Mouse (Mus musculus) heart, embryonic 16.5 days (tissue): Measurements from ENCODE around the gene Ptprr. TPM values are rescaled to one million over a fixed set of nuclear protein-coding genes. Genes with fewer than 3 reads are reported as not detected.
A peak's percentile ranks its signal among the peaks of the same experiment; 100 is the strongest.

ENCODE experiments used
- ATAC-seq: fragments of 200-750 bp; cut with Nextera tagmentation; replicated peaks from 2 replicates; pipeline ENCODE4 v1.8.0; 2017; ENCODE audit warnings: moderate number of reproducible peaks; ENCODE audit not compliant: insufficient read depth, low FRiP score; ENCODE audit errors: extremely low read depth
- H3K27ac ChIP-seq: fragments of 300-500 bp; sonication (generic); 2 replicates; pipeline ENCODE4 v1.5.1; 2014; ENCODE audit warnings: mild to moderate bottlenecking, low read length, control low read depth, moderate library complexity
- H3K27me3 ChIP-seq: fragments of 300-500 bp; sonication (generic); 2 replicates; pipeline ENCODE4 v1.6.1; 2014; ENCODE audit warnings: low read length, mixed read lengths; ENCODE audit not compliant: control insufficient read depth, insufficient read depth
- H3K36me3 ChIP-seq: fragments of 300-500 bp; sonication (generic); 2 replicates; pipeline ENCODE4 v1.6.1; 2014; ENCODE audit not compliant: control insufficient read depth, insufficient read depth
- H3K4me1 ChIP-seq: fragments of 300-500 bp; sonication (generic); 2 replicates; pipeline ENCODE4 v1.6.1; 2014; ENCODE audit warnings: low read length, mixed read lengths; ENCODE audit not compliant: control insufficient read depth, insufficient read depth
- H3K4me2 ChIP-seq: fragments of 300-500 bp; sonication (generic); 2 replicates; pipeline ENCODE4 v1.6.1; 2014; ENCODE audit warnings: low read depth, mild to moderate bottlenecking, control low read depth, low read length
- H3K4me3 ChIP-seq: fragments of 300-500 bp; sonication (generic); 2 replicates; pipeline ENCODE4 v1.5.1; 2014; ENCODE audit warnings: mild to moderate bottlenecking, control low read depth, low read length
- H3K9ac ChIP-seq: fragments of 300-500 bp; sonication (generic); 2 replicates; pipeline ENCODE4 v1.6.1; 2014; ENCODE audit warnings: low read length, control low read depth
- H3K9me3 ChIP-seq: fragments of 300-500 bp; sonication (generic); replicated peaks from 2 replicates; pipeline ENCODE4 v1.6.1; 2016; ENCODE audit warnings: low read length; ENCODE audit not compliant: control insufficient read depth
- WGBS: fragments of 180-500 bp; shearing (Covaris S2); extraction: QIAGEN DNeasy Blood & Tissue Kit; methylation state at CpG from one replicate; pipeline ENCODE4 v1.1.7; 2014; 5-methylcytosine and 5-hydroxymethylcytosine counted together
- polyA plus RNA-seq: library from polyadenylated mRNA; unstranded; fragments of >200 nt; fragmentation: Nextera tagmentation; extraction: Ambion mirVana; gene quantifications from 2 replicates; pipeline ENCODE4 v1.2.1, GENCODE M21; 2015

Ptprr gene
- polyA plus RNA-seq, 1 experiment from 2014 or later = 0.35 TPM

DNA sequence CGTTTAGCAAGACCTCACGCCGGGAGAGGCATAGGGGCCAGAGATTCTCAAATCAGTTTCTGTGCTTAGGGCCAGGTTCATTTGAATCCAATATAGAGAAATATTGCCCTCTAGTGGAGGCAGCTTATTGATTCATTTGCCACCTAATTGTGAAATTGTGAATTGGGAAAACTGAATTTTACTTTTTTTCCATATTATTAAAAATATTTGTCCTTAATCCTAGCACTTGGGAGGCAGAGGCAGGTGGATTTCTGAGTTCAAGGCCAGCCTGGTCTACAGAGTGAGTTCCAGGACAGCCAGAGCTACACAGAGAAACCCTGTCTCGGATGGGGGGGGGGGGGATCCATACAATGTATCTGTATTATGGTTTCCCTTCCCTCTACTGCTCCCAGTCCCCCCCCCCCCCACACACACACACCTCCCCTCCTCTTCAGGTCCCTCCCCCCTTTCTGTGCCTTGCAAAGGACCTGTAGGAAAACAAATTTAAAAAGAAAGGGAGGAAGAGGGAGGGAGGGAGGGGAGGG lies 179.5 kb downstream of the Ptprr start:
- WGBS = 0% methylated on average over 3 of the region's 4 CpGs
- H3K27me3 ChIP-seq = no peaks in the 10 kb centered on the region
- 0 out of 2 replicates have a peak, but pooled peaks have one; percentile 26 for ATAC-seq
- peaks cover 12% of the 10 kb centered on the region for H3K4me1 ChIP-seq
- no peak overlapping the region for H3K9ac ChIP-seq
- H3K4me2 ChIP-seq = peak overlapping the region; percentile 56
- H3K4me3 ChIP-seq = peak overlapping the region; percentile 23
- no peaks in the 10 kb centered on the region for H3K36me3 ChIP-seq
- H3K9me3 ChIP-seq = no peaks in the 10 kb centered on the region
- H3K27ac ChIP-seq = no peak overlapping the region

DNA sequence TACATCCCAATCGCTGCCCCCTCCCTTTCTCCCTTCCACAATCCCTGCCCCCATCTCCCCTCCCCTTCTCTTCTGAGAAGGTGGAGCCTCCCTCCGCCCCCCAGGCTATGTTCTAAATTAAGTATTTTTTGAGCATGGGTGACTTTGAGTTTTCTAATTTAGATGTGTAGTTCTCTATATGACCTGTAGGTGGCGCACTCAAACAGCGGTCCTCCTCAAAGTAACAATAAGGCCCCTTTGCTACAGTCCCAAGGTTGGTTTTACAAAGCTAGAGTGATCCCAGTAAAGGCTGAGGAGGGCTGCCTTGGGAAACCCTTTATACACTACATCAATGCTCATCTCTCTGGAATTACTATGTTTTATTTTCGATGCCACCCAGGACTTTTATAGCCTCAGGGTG lies 181.0 kb downstream of the Ptprr start:
- H3K4me3 ChIP-seq = no peak overlapping the region
- H3K36me3 ChIP-seq = no peaks in the 10 kb centered on the region
- H3K27ac ChIP-seq = no peak overlapping the region
- no peaks in the 10 kb centered on the region for H3K9me3 ChIP-seq
- ATAC-seq = no peak
- H3K4me2 ChIP-seq = no peak overlapping the region
- WGBS = 21% methylated on average over 5 of the region's 5 CpGs
- H3K9ac ChIP-seq = no peak overlapping the region
- no peaks in the 10 kb centered on the region for H3K27me3 ChIP-seq
- H3K4me1 ChIP-seq = peaks cover 12% of the 10 kb centered on the region

GRCm38 (mm10) chr10:116201542-116201941 lies 183.5 kb downstream of the Ptprr start:
- H3K4me3 ChIP-seq = no peak overlapping the region
- H3K4me2 ChIP-seq = no peak overlapping the region
- peaks cover 6% of the 10 kb centered on the region for H3K4me1 ChIP-seq
- ATAC-seq = no peak
- no peak overlapping the region for H3K9ac ChIP-seq
- H3K27me3 ChIP-seq = no peaks in the 10 kb centered on the region
- 74% methylated on average over 8 of the region's 8 CpGs for WGBS
- no peaks in the 10 kb centered on the region for H3K36me3 ChIP-seq
- no peak overlapping the region for H3K27ac ChIP-seq
- no peaks in the 10 kb centered on the region for H3K9me3 ChIP-seq

DNA sequence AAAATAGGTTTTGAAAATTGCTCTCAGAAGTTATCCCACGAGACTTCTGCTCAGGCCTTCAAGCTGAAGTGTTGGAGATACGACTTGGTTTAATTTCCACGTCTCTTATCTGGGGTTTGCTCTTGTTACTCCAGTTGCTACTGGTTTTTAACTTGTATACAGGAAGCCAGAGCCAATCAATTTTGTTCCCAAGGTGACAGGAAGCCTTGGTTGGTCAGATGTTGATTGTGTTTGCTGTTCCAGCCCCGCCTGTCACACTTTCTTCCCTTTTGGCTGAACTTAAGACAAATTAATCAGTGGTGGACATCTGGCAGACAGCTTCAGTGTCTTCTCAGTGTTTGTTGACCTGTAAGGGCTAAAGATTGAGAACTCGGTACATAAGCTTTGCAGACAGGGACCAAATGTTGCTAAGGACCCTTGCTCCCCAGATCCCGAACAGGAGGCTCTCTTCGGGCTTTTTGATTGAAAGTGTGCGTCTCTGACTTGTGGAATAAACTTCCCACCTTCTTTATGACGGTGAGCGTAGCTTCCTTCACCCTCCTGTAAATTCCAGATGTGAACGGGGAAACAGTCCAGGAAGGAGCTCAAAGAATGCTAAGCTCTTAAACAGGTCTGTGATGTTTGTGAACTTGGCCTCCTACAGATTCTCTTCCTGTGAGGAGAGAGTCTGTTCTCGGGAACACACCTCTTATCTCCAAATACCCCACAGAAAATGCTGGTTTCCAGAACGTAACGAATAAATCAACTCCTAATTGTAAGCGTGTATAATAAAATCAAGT lies 187.8 kb downstream of the Ptprr start:
- H3K36me3 ChIP-seq = no peaks in the 10 kb centered on the region
- H3K4me1 ChIP-seq = peaks cover 4% of the 10 kb centered on the region; the same call in 1 of the 2 replicates
- 37% methylated on average over 15 of the region's 15 CpGs for WGBS
- H3K4me2 ChIP-seq = no peak overlapping the region
- H3K9ac ChIP-seq = no peak overlapping the region
- H3K27me3 ChIP-seq = no peaks in the 10 kb centered on the region
- no peak for ATAC-seq
- no peaks in the 10 kb centered on the region for H3K9me3 ChIP-seq
- H3K4me3 ChIP-seq = no peak overlapping the region
- H3K27ac ChIP-seq = peak overlapping the region; percentile 53

GRCm38 (mm10) chr10:116206449-116206848 lies 188.4 kb downstream of the Ptprr start:
- Histone ChIP-seq H3K27me3 (no peaks in the 10 kb centered on the region), H3K4me3 (no peak overlapping the region), H3K9me3 (no peaks in the 10 kb centered on the region), H3K9ac (no peak overlapping the region), H3K4me1 (peaks cover 4% of the 10 kb centered on the region; the same call in 1 of the 2 replicates), H3K36me3 (no peaks in the 10 kb centered on the region), H3K4me2 (no peak overlapping the region), H3K27ac (peak overlapping the region; percentile 53; the same call in 1 of the 2 replicates)
- no peak for ATAC-seq
- WGBS = 61% methylated on average over 11 of the region's 11 CpGs

DNA sequence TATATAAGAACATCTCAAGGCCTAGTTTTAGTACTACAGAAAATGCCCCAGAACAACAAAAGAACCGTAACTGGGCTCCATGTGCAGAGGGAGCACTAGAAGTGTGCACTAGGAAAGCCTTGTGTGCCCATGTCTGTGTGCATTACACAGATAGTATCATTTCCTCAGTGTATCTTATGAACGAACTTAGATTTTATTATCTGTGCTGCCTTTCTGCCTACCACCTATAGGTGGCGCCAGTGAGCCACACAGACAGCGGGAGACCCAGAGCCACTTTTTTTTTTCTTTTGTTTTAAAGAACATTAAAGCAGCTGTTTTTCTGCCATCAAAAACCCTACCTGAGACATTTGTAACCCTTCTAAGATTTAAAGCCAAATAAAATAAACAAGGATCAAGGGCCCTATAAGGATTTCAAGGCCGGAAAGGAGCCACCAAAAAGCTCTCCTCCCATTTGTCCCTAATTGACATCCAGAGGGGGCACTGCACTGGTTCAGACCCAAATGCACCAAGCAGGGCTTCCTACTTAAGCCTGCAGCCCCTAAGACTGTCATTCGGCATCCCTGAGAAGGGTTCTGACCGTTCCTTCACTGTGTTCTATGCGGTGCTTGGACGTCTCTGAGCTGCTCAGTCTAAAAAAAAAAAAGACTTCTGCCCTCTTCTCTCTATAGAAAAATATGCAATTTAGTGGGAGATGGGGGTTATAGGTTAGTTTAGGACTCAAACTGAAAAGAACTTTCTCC lies 190.1 kb downstream of the Ptprr start:
- ATAC-seq = no peak
- peak overlapping the region; percentile 31 for H3K9ac ChIP-seq
- no peaks in the 10 kb centered on the region for H3K27me3 ChIP-seq
- peak overlapping the region; percentile 60 for H3K27ac ChIP-seq
- H3K9me3 ChIP-seq = no peaks in the 10 kb centered on the region
- H3K4me1 ChIP-seq = peaks cover 4% of the 10 kb centered on the region; the same call in 1 of the 2 replicates
- WGBS = 11% methylated on average over 9 of the region's 9 CpGs
- peak overlapping the region; percentile 38 for H3K4me2 ChIP-seq
- H3K36me3 ChIP-seq = no peaks in the 10 kb centered on the region
- H3K4me3 ChIP-seq = 0 out of 2 replicates have a peak overlapping the region, but pooled peaks have one; percentile 14

DNA sequence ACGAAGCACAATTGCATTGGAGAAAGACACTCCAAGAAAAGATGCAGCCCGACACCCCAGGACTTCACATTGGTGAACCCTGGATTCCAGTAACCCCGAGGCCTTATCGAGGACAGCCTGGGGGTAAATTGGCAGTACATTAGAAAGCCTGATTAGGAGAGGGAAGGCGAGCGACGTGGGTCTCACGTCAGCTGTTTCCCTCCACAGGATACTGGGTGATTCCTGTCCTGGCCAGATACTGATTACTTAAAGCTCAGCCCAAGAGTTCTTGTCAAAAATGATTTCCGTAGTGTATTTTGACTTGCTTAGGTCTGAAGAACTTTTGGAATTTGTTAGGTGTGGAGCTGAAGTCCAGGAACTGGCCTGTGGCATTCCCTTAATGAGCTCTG lies 190.7 kb downstream of the Ptprr start:
- ATAC-seq = 0 out of 2 replicates have a peak, but pooled peaks have one; percentile 31
- 25% methylated on average over 9 of the region's 9 CpGs for WGBS
- Histone ChIP-seq H3K36me3 (no peaks in the 10 kb centered on the region), H3K9ac (no peak overlapping the region; the same call in 1 of the 2 replicates), H3K27ac (peak overlapping the region; percentile 60), H3K27me3 (no peaks in the 10 kb centered on the region), H3K4me3 (no peak overlapping the region), H3K4me2 (peak overlapping the region; percentile 38), H3K4me1 (peaks cover 4% of the 10 kb centered on the region; the same call in 1 of the 2 replicates), H3K9me3 (no peaks in the 10 kb centered on the region)

DNA sequence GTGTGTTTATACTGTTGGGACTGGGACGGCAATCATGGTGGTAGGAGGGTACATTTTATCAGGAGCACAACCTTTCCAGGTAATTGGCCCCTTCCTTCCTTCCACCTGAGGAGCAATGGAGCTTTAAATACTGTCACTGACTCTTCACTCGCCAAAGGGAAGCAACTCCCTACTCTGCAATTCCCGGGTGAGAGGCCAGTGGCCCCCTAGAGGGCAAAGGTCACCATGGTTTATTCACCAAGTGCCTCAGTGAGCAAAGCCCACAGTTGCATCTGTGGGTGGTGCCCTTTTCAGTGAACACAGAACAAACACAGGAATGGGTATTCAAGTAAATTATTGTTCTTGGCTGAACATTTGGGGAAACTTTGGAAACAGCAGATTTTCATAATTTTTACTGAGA lies 194.1 kb downstream of the Ptprr start:
- Histone ChIP-seq H3K36me3 (no peaks in the 10 kb centered on the region), H3K9ac (no peak overlapping the region), H3K27me3 (no peaks in the 10 kb centered on the region), H3K4me2 (no peak overlapping the region), H3K9me3 (no peaks in the 10 kb centered on the region), H3K27ac (no peak overlapping the region), H3K4me1 (peaks cover 4% of the 10 kb centered on the region; the same call in 1 of the 2 replicates), H3K4me3 (no peak overlapping the region)
- ATAC-seq = no peak
- WGBS = 19% methylated on average over 3 of the region's 3 CpGs
